Mouse (Mus musculus): Measurements from ENCODE around the gene Tlr6.

DNA sequence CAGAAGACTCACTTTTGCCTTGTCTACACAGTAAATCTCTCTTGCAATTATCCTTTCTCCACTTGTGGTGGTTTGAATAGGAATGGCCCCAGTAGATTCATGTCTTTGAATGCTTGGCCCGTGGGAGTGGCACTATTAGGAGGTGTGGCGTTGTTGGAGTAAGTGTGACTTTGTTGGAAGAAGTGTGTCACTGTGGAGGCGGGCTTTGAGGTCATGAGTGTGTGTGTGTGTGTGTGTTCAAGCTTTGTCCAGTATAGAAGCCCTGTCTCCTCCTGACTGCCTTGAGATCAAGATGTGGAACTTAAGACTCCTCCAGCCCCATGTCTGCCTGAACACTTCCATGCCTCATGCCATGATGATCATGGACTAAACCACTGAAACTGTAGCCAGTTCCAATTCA lies 3.8 kb upstream of the Tlr6 start:
- TF ChIP-seq CTCF (conservative IDR thresholded peaks at IDR 0.05 in 1 of 2, IDR thresholded peaks at IDR 0.05 in 1 of 2; ENCODE audit: low read depth in 2 of 2, low read length in 2 of 2), result no peak
- TF ChIP-seq CHD2 (IDR thresholded peaks at IDR 0.05; ENCODE audit: low read length), result no peak
- TF ChIP-seq POLR2A (IDR thresholded peaks at IDR 0.05; ENCODE audit: low read depth, low read length), result no peak
- TF ChIP-seq PAX5 (IDR thresholded peaks at IDR 0.05; ENCODE audit: low read length), result no peak

Measured in CH12.LX (cell line).